In genomic region chr6:93757353-93758087, GRCm38 (mm10) we compare ENCODE assay signal across 8 mouse cellular contexts.
A peak's percentile ranks its signal among the peaks of the same experiment; 100 is the strongest.
DNase-seq lines count a peak whose midpoint lies in the region; ATAC-seq and TF ChIP-seq lines count a peak whose summit lies in the region.

No protein-coding gene starts in this region.

- no peaks in the 10 kb centered on the region for H3K27me3 ChIP-seq in hindbrain, embryonic 11.5 days (ENCODE audit: control insufficient read depth, insufficient read depth, low read length)
- H3K27me3 ChIP-seq in lung, embryonic 14.5 days (ENCODE audit: insufficient read depth, low read length), result no peaks in the 10 kb centered on the region

- no peak overlapping the region for H3K4me2 ChIP-seq in hindbrain, embryonic 11.5 days (replicated peaks; ENCODE audit: low read depth, low read length)
- no peak overlapping the region for H3K4me2 ChIP-seq in lung, embryonic 14.5 days

- ATAC-seq in hindbrain, embryonic 11.5 days (ENCODE audit: low FRiP score), result peak; percentile 88
- ATAC-seq in lung, embryonic 14.5 days (ENCODE audit: insufficient read depth), result peak; percentile 98

- peak overlapping the region; percentile 47; the same call in 1 of the 2 replicates for H3K27ac ChIP-seq in hindbrain, embryonic 11.5 days (ENCODE audit: low read depth, low read length)
- H3K27ac ChIP-seq in lung, embryonic 14.5 days (ENCODE audit: low read depth), result no peak overlapping the region

- H3K36me3 ChIP-seq in hindbrain, embryonic 11.5 days (ENCODE audit: control insufficient read depth, insufficient read depth, low read length), result no peaks in the 10 kb centered on the region
- no peaks in the 10 kb centered on the region for H3K36me3 ChIP-seq in lung, embryonic 14.5 days (ENCODE audit: insufficient read depth)

- H3K9me3 ChIP-seq in hindbrain, embryonic 11.5 days (ENCODE audit: control insufficient read depth, low read length), result no peaks in the 10 kb centered on the region
- no peaks in the 10 kb centered on the region for H3K9me3 ChIP-seq in lung, embryonic 14.5 days (ENCODE audit: low read depth, low read length)

- no peak overlapping the region for H3K4me3 ChIP-seq in hindbrain, embryonic 11.5 days (ENCODE audit: low read depth, low read length)
- no peak overlapping the region for H3K4me3 ChIP-seq in lung, embryonic 14.5 days (ENCODE audit: low read depth, low read length)

- H3K4me1 ChIP-seq in hindbrain, embryonic 11.5 days (replicated peaks; ENCODE audit: control insufficient read depth, insufficient read depth, low read length), result no peaks in the 10 kb centered on the region; the same call in 1 of the 2 replicates
- no peaks in the 10 kb centered on the region for H3K4me1 ChIP-seq in lung, embryonic 14.5 days (ENCODE audit: insufficient read depth)

- 38% methylated on average over 11 of the region's 11 CpGs for WGBS in hindbrain, embryonic 11.5 days
- WGBS in lung, embryonic 14.5 days, result 30% methylated on average over 11 of the region's 11 CpGs

- peak; percentile 90 for TF ChIP-seq CTCF in lung, embryonic 14.5 days (IDR thresholded peaks at IDR 0.05; ENCODE audit: low read depth)

- H3K9ac ChIP-seq in hindbrain, embryonic 11.5 days (ENCODE audit: low read depth, low read length), result no peak overlapping the region
- no peak overlapping the region for H3K9ac ChIP-seq in lung, embryonic 14.5 days

- DNase-seq in R1 (ENCODE audit: low read depth, low spot score), result peak; percentile 94
- DNase-seq in cerebellum, postnatal 10 days, result peak; percentile 92 to 93
- DNase-seq in frontal cortex, postnatal 14 days (ENCODE audit: low spot score in 2 of 2), result peak; percentile 79 to 80
- peak; percentile 84 for DNase-seq in hindbrain, embryonic 11.5 days (ENCODE audit: low spot score)
- DNase-seq in layer of hippocampus, adult 9-11 months, result peak; percentile 90
- peak; percentile 90 for DNase-seq in lung, embryonic 14.5 days
- peak; percentile 49 for DNase-seq in retina, adult 2 months (ENCODE audit: low read depth, low spot score)
- peak; percentile 17 for DNase-seq in urinary bladder, postnatal 10 days (ENCODE audit: low spot score)

Comparison
In these comparisons a context has a peak if more than half of its experiments do, and no peak if none do; other contexts are left out.
1. DNase-seq: peak in every context shown above with its lines; median percentile 94 in R1; 92 in cerebellum, postnatal 10 days; 90 in layer of hippocampus, adult 9-11 months; 90 in lung, embryonic 14.5 days; 84 in hindbrain, embryonic 11.5 days; 80 in frontal cortex, postnatal 14 days; 49 in retina, adult 2 months; 17 in urinary bladder, postnatal 10 days.